Mouse (Mus musculus): Measurements from ENCODE around the gene Osbpl10. TPM values are rescaled to one million over a fixed set of nuclear protein-coding genes. Genes with fewer than 3 reads are reported as not detected.
A peak's percentile ranks its signal among the peaks of the same experiment; 100 is the strongest.

Osbpl10 gene
- total RNA-seq, 2 experiments from 2014 or later, result 4.6 TPM

- no peak for DNase-seq
- intact Hi-C loops (cut with DNase I), result no loop called here
Observed at GRCm38 (mm10) chr9:115064834-115065233, 86.5 kb downstream of the Osbpl10 start.

GRCm38 (mm10) chr9:115067071-115067470 is 88.7 kb downstream of the Osbpl10 start:
- DNase-seq, result no peak
- intact Hi-C loops (cut with DNase I), result no loop called here

GRCm38 (mm10) chr9:115075191-115075590 is 96.8 kb downstream of the Osbpl10 start:
- intact Hi-C loops (cut with DNase I), result no loop called here
- no peak for DNase-seq

GRCm38 (mm10) chr9:115088295-115088993 is 110.1 kb downstream of the Osbpl10 start:
- peak; percentile 76 to 79 for DNase-seq
- intact Hi-C loops (cut with DNase I), result loop anchor here (5.0 kb wide), 2 partner anchors 174 to 614 kb away; no protein-coding TSS in a partner anchor

- no peak for DNase-seq
- intact Hi-C loops (cut with DNase I), result loop anchor here (5.0 kb wide), 2 partner anchors 173 to 613 kb away; no protein-coding TSS in a partner anchor
Observed at GRCm38 (mm10) chr9:115089644-115090043, 111.3 kb downstream of the Osbpl10 start.

- intact Hi-C loops (cut with DNase I), result no loop called here
- peak; percentile 39 to 47 for DNase-seq
Observed at GRCm38 (mm10) chr9:115096481-115096880, 118.1 kb downstream of the Osbpl10 start.

GRCm38 (mm10) chr9:115097340-115097739 is 119.0 kb downstream of the Osbpl10 start:
- intact Hi-C loops (cut with DNase I), result no loop called here
- DNase-seq, result no peak

GRCm38 (mm10) chr9:115100181-115100915 is 122.0 kb downstream of the Osbpl10 start:
- intact Hi-C loops (cut with DNase I), result no loop called here
- no peak for DNase-seq

GRCm38 (mm10) chr9:115107430-115107829 is 129.1 kb downstream of the Osbpl10 start:
- intact Hi-C loops (cut with DNase I), result no loop called here
- DNase-seq, result no peak

GRCm38 (mm10) chr9:115110655-115111054 is 132.3 kb downstream of the Osbpl10 start:
- intact Hi-C loops (cut with DNase I), result no loop called here
- no peak for DNase-seq

- no peak for DNase-seq
- intact Hi-C loops (cut with DNase I), result no loop called here
Observed at GRCm38 (mm10) chr9:115117314-115117713, 138.9 kb downstream of the Osbpl10 start.

- intact Hi-C loops (cut with DNase I), result no loop called here
- peak; percentile 12 to 14 for DNase-seq
Observed at GRCm38 (mm10) chr9:115120276-115120675, 141.9 kb downstream of the Osbpl10 start.

GRCm38 (mm10) chr9:115120678-115121224 is 142.4 kb downstream of the Osbpl10 start:
- DNase-seq, result peak; percentile 48 to 57
- intact Hi-C loops (cut with DNase I), result no loop called here

GRCm38 (mm10) chr9:115127342-115127741 is 149.0 kb downstream of the Osbpl10 start:
- no peak for DNase-seq
- intact Hi-C loops (cut with DNase I), result no loop called here

- intact Hi-C loops (cut with DNase I), result no loop called here
- no peak for DNase-seq
Observed at GRCm38 (mm10) chr9:115133926-115134325, 155.6 kb downstream of the Osbpl10 start.

- intact Hi-C loops (cut with DNase I), result no loop called here
- no peak for DNase-seq
Observed at GRCm38 (mm10) chr9:115134736-115135135, 156.4 kb downstream of the Osbpl10 start.

- no peak for DNase-seq
- intact Hi-C loops (cut with DNase I), result no loop called here
Observed at GRCm38 (mm10) chr9:115135352-115135751, 157.0 kb downstream of the Osbpl10 start.

GRCm38 (mm10) chr9:115137858-115138257 is 159.5 kb downstream of the Osbpl10 start:
- intact Hi-C loops (cut with DNase I), result no loop called here
- DNase-seq, result no peak

- DNase-seq, result peak; percentile 19 to 40
Observed at GRCm38 (mm10) chr9:115139597-115140332, 161.4 kb downstream of the Osbpl10 start.

GRCm38 (mm10) chr9:115147141-115147540 is 168.8 kb downstream of the Osbpl10 start:
- intact Hi-C loops (cut with DNase I), result no loop called here
- DNase-seq, result no peak

More at GRCm38 (mm10) chr9:115139597-115140332, 161.4 kb downstream of the Osbpl10 start:
- intact Hi-C loops (cut with DNase I), result no loop called here

Measured in heart, postnatal 10 days (tissue).